Mouse (Mus musculus) liver, embryonic 15.5 days (tissue): ENCODE data around the gene Dhrs3. TPM values are rescaled to one million over a fixed set of nuclear protein-coding genes. Genes with fewer than 3 reads are reported as not detected.
A peak's percentile ranks its signal among the peaks of the same experiment; 100 is the strongest.

ENCODE experiments used
- ATAC-seq: fragments of 200-750 bp; cut with Nextera tagmentation; 2 replicates; pipeline ENCODE4 v1.8.0; 2017; ENCODE audit warnings: moderate number of reproducible peaks, mild to moderate bottlenecking, moderate library complexity; ENCODE audit not compliant: insufficient read depth
- H3K27ac ChIP-seq: fragments of 300-500 bp; sonication (generic); replicated peaks from 2 replicates; pipeline ENCODE4 v1.5.1; 2015; ENCODE audit warnings: mild to moderate bottlenecking, inconsistent platforms
- H3K27me3 ChIP-seq: fragments of 300-500 bp; sonication (generic); 2 replicates; pipeline ENCODE4 v1.6.1; 2015; ENCODE audit warnings: mild to moderate bottlenecking, inconsistent platforms
- H3K36me3 ChIP-seq: fragments of 300-500 bp; sonication (generic); replicated peaks from 2 replicates; pipeline ENCODE4 v1.6.1; 2015; ENCODE audit warnings: moderate library complexity, mild to moderate bottlenecking, inconsistent platforms
- H3K4me1 ChIP-seq: fragments of 300-500 bp; sonication (generic); replicated peaks from 2 replicates; pipeline ENCODE4 v1.6.1; 2015; ENCODE audit warnings: inconsistent platforms
- H3K4me2 ChIP-seq: fragments of 300-500 bp; sonication (generic); 2 replicates; pipeline ENCODE4 v1.6.1; 2015; ENCODE audit warnings: moderate library complexity, mild to moderate bottlenecking, inconsistent platforms
- H3K4me3 ChIP-seq: fragments of 300-500 bp; sonication (generic); replicated peaks from 2 replicates; pipeline ENCODE4 v1.5.1; 2015; ENCODE audit warnings: mild to moderate bottlenecking, inconsistent platforms
- H3K9ac ChIP-seq: fragments of 300-500 bp; sonication (generic); 2 replicates; pipeline ENCODE4 v1.6.1; 2015; ENCODE audit warnings: moderate library complexity, mild to moderate bottlenecking, inconsistent platforms
- H3K9me3 ChIP-seq: fragments of 300-500 bp; sonication (generic); replicated peaks from 2 replicates; pipeline ENCODE4 v1.6.1; 2016; ENCODE audit warnings: inconsistent platforms
- WGBS: fragments of 180-500 bp; shearing (Covaris S2); methylation state at CpG from one replicate; pipeline ENCODE4 v1.1.7; 2015; ENCODE audit warnings: mixed read lengths; ENCODE audit not compliant: insufficient replicate concordance; 5-methylcytosine and 5-hydroxymethylcytosine counted together
- polyA plus RNA-seq: library from polyadenylated mRNA; unstranded; fragments of >200 nt; fragmentation: Nextera tagmentation; extraction: Ambion mirVana; gene quantifications from 2 replicates; pipeline ENCODE4 v1.2.1, GENCODE M21; 2015

Gene Dhrs3
- 27.6 and 33.3 TPM in 2 replicates for polyA plus RNA-seq

- no peaks in the 10 kb centered on the region for H3K36me3 ChIP-seq
- 1% methylated on average over 54 of the region's 55 CpGs for WGBS
- H3K4me2 ChIP-seq = peak within 1 kb of the TSS; percentile 79
- H3K27me3 ChIP-seq = peaks cover 58% of the 10 kb centered on the region
- H3K27ac ChIP-seq = peak within 1 kb of the TSS; percentile 73
- ATAC-seq = peak; percentile 72
- peak within 1 kb of the TSS; percentile 62 for H3K4me3 ChIP-seq
- H3K9me3 ChIP-seq = no peaks in the 10 kb centered on the region
- peak within 1 kb of the TSS; percentile 53 for H3K9ac ChIP-seq
- peaks cover 38% of the 10 kb centered on the region for H3K4me1 ChIP-seq
These were observed at the start of gene Dhrs3 for GRCm38 (mm10) chr4:144892133-144892936. TSS of gene Dhrs3 (plus strand) at chr4:144892827.

DNA sequence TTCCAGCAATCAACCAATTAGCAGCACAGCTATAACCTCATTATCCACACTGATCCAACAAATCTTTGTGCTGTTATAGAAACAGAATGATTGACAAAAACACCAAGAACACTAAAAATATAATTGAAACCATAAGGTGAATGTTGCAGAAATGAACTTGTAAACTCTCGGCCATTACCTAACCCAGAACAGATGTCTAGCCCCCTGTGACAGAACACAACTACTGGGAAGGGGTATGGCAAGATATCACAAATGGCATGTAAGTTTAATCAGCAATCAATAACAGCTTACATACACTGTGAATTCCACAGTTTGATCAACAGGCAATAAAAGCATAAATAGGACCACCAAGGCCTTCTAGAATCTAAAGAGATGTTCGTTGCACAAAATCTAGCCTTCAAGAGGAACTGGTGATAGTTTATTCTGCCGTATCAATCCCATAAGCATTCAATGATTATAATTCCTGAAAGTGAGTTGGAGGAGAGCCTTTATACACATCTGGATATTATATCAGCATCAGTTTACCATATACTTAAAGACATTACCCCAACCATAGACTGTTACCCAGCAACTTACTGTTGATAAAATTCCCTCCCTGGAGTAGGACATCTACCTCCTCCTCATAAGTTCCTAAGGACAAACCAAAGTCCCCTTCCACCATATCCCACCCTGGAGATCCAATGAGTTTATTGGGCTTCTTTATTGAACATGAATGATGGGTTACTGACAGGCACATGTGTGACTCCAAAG, 30.7 kb upstream of the Dhrs3 start:
- Histone ChIP-seq H3K9ac (no peak overlapping the region), H3K9me3 (no peaks in the 10 kb centered on the region), H3K4me2 (no peak overlapping the region), H3K4me1 (no peaks in the 10 kb centered on the region), H3K27ac (no peak overlapping the region), H3K4me3 (no peak overlapping the region), H3K27me3 (no peaks in the 10 kb centered on the region), H3K36me3 (no peaks in the 10 kb centered on the region)
- WGBS = 64% methylated on average over 3 of the region's 3 CpGs
- ATAC-seq = no peak

- ATAC-seq = no peak
- Histone ChIP-seq H3K4me2 (no peak overlapping the region), H3K27me3 (no peaks in the 10 kb centered on the region), H3K9ac (no peak overlapping the region), H3K27ac (no peak overlapping the region), H3K9me3 (no peaks in the 10 kb centered on the region), H3K36me3 (no peaks in the 10 kb centered on the region), H3K4me1 (no peaks in the 10 kb centered on the region), H3K4me3 (no peak overlapping the region)
- 50% methylated on average over 5 of the region's 5 CpGs for WGBS
These were observed 24.7 kb upstream of the Dhrs3 start for GRCm38 (mm10) chr4:144867926-144868325.

- no peak for ATAC-seq
- Histone ChIP-seq H3K4me1 (no peaks in the 10 kb centered on the region), H3K27me3 (no peaks in the 10 kb centered on the region; the same call in 1 of the 2 replicates), H3K27ac (no peak overlapping the region), H3K36me3 (no peaks in the 10 kb centered on the region), H3K4me3 (no peak overlapping the region), H3K9me3 (no peaks in the 10 kb centered on the region), H3K9ac (no peak overlapping the region), H3K4me2 (no peak overlapping the region)
- WGBS = 58% methylated on average over 4 of the region's 4 CpGs
These were observed 24.0 kb upstream of the Dhrs3 start for GRCm38 (mm10) chr4:144868584-144868983.

DNA sequence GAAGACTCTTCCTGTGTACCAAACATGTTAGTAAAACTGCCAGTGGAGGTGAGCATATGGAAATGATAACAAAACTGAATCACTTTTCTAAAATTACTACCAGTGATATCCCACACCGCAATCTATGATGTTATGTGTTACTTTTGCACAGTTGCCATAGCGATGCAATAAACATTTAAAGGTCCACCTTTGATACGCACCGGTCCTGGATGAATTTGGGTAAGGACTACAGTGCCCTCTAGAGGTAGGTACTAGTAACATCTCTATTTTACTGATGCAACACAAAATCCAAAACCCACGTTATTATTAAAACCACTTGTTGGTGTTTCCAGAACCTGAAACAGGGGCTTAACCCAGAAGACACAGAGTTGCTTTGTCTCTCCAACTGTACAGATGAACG, 19.7 kb upstream of the Dhrs3 start:
- no peak for ATAC-seq

GRCm38 (mm10) chr4:144875576-144876093, 17.0 kb upstream of the Dhrs3 start:
- H3K36me3 ChIP-seq = no peaks in the 10 kb centered on the region
- ATAC-seq = no peak
- 59% methylated on average over 2 of the region's 2 CpGs for WGBS
- H3K9ac ChIP-seq = no peak overlapping the region
- H3K4me3 ChIP-seq = no peak overlapping the region
- H3K9me3 ChIP-seq = no peaks in the 10 kb centered on the region
- no peak overlapping the region for H3K4me2 ChIP-seq
- H3K27ac ChIP-seq = no peak overlapping the region
- no peaks in the 10 kb centered on the region for H3K4me1 ChIP-seq
- no peaks in the 10 kb centered on the region; the same call in 1 of the 2 replicates for H3K27me3 ChIP-seq

More for the DNA sequence above, 19.7 kb upstream of the Dhrs3 start:
- Histone ChIP-seq H3K4me1 (no peaks in the 10 kb centered on the region), H3K4me2 (no peak overlapping the region), H3K27ac (no peak overlapping the region), H3K36me3 (no peaks in the 10 kb centered on the region), H3K4me3 (no peak overlapping the region), H3K27me3 (no peaks in the 10 kb centered on the region; the same call in 1 of the 2 replicates), H3K9me3 (no peaks in the 10 kb centered on the region), H3K9ac (no peak overlapping the region)
- WGBS = 21% methylated on average over 6 of the region's 6 CpGs

GRCm38 (mm10) chr4:144879549-144879948, 13.1 kb upstream of the Dhrs3 start:
- ATAC-seq = no peak
- Histone ChIP-seq H3K4me3 (no peak overlapping the region), H3K4me2 (no peak overlapping the region), H3K36me3 (no peaks in the 10 kb centered on the region), H3K4me1 (no peaks in the 10 kb centered on the region), H3K9ac (no peak overlapping the region), H3K9me3 (no peaks in the 10 kb centered on the region), H3K27me3 (no peaks in the 10 kb centered on the region), H3K27ac (no peak overlapping the region)
- 45% methylated on average over 1 of the region's 1 CpGs for WGBS

DNA sequence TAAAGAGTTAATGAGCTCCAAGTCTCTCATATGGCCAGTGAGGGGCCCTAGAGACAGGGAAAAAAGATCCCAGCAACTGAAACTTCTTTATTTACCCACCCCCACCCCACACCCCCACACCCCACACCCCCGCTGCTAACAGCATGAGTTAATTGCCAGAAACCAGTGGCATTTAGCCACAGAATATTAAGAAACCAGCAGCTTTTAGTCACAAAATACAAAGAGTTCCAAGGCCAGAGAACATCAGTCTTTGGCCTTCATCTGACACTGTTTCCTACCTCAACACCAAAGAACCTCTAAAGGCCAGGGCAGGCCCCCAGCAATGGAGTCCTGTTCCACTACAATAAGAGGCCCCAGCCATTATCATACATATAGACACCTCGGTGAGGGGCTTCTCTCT, 11.3 kb upstream of the Dhrs3 start:
- Histone ChIP-seq H3K9ac (no peak overlapping the region), H3K4me3 (no peak overlapping the region), H3K4me2 (no peak overlapping the region), H3K27me3 (no peaks in the 10 kb centered on the region), H3K4me1 (no peaks in the 10 kb centered on the region), H3K36me3 (no peaks in the 10 kb centered on the region), H3K9me3 (no peaks in the 10 kb centered on the region), H3K27ac (no peak overlapping the region)
- no peak for ATAC-seq
- WGBS = 61% methylated on average over 2 of the region's 2 CpGs

GRCm38 (mm10) chr4:144882881-144883331, 9.7 kb upstream of the Dhrs3 start:
- Histone ChIP-seq H3K27me3 (no peaks in the 10 kb centered on the region), H3K27ac (no peak overlapping the region), H3K4me1 (no peaks in the 10 kb centered on the region), H3K4me3 (no peak overlapping the region), H3K36me3 (no peaks in the 10 kb centered on the region), H3K9me3 (no peaks in the 10 kb centered on the region), H3K9ac (no peak overlapping the region), H3K4me2 (no peak overlapping the region)
- no peak for ATAC-seq
- 43% methylated on average over 8 of the region's 8 CpGs for WGBS

DNA sequence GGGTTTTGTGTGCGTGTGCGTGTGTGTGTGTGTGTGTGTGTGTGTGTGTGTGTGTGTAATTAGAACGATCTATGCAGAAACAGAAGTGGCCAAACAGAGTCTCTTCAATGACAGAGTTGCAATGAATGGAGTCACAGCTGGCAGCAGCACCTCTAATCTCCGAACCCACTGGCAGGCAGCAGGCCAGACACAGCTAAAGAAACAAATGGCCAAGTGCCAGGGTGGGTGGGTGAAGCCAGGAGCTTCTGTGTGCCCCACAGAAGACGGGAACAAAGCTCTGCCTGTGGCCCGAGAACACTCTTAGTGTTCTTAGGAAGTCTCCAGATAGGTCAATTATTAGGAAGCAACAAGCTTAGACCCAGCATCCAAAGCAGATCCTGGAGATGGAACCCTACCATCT, 6.2 kb upstream of the Dhrs3 start:
- no peak overlapping the region for H3K4me2 ChIP-seq
- H3K36me3 ChIP-seq = no peaks in the 10 kb centered on the region
- 60% methylated on average over 6 of the region's 6 CpGs for WGBS
- peaks cover 9% of the 10 kb centered on the region for H3K27me3 ChIP-seq
- H3K27ac ChIP-seq = no peak overlapping the region
- ATAC-seq = no peak
- H3K4me3 ChIP-seq = no peak overlapping the region
- no peak overlapping the region for H3K9ac ChIP-seq
- H3K9me3 ChIP-seq = no peaks in the 10 kb centered on the region
- H3K4me1 ChIP-seq = peaks cover 9% of the 10 kb centered on the region

- H3K4me2 ChIP-seq = no peak overlapping the region
- H3K9ac ChIP-seq = no peak overlapping the region
- no peak overlapping the region for H3K27ac ChIP-seq
- no peaks in the 10 kb centered on the region for H3K36me3 ChIP-seq
- WGBS = 72% methylated on average over 4 of the region's 4 CpGs
- ATAC-seq = no peak
- H3K27me3 ChIP-seq = peaks cover 31% of the 10 kb centered on the region
- no peak overlapping the region for H3K4me3 ChIP-seq
- H3K4me1 ChIP-seq = peaks cover 22% of the 10 kb centered on the region
- H3K9me3 ChIP-seq = no peaks in the 10 kb centered on the region
These were observed 3.9 kb upstream of the Dhrs3 start for GRCm38 (mm10) chr4:144888750-144889149.
